Mouse (Mus musculus): ENCODE data around the gene Cdyl. TPM values are rescaled to one million over a fixed set of nuclear protein-coding genes. Genes with fewer than 3 reads are reported as not detected.

Cdyl gene
- polyA plus RNA-seq, 2 experiments, result 7.9 to 10.4 TPM

- Histone ChIP-seq H3K4me1 (replicated peaks; ENCODE audit: control insufficient read depth in 2 of 2, insufficient read depth in 2 of 2, low read length in 1 of 2) (peaks cover 0 to 13% of the 10 kb centered on the region in 2 experiments; a peak in 2 of 4 replicates), H3K9ac (replicated peaks) (no peak overlapping the region), H3K4me3 (ENCODE audit: insufficient read depth in 1 of 2, low read depth in 2 of 2, low read length in 2 of 2) (no peak overlapping the region), H3K9me3 (ENCODE audit: control insufficient read depth, low read length) (no peaks in the 10 kb centered on the region), H3K36me3 (replicated peaks; ENCODE audit: control insufficient read depth, insufficient read depth, low read depth) (no peaks in the 10 kb centered on the region; the same call in 1 of the 2 replicates), H3K27ac (no peak overlapping the region), H3K4me2 (ENCODE audit: low read depth) (no peak overlapping the region), H3K27me3 (ENCODE audit: control insufficient read depth, insufficient read depth, low read length) (no peaks in the 10 kb centered on the region)
- TF ChIP-seq CTCF (IDR thresholded peaks at IDR 0.05; ENCODE audit: low read depth) (peak; percentile 72), EP300 (IDR thresholded peaks at IDR 0.05; ENCODE audit: low read depth) (no peak)
- no peak for ATAC-seq (ENCODE audit: insufficient read depth)
- 64% methylated on average over 7 of the region's 7 CpGs for WGBS (ENCODE audit: insufficient replicate concordance)
- no peak for DNase-seq (ENCODE audit: low read depth in 3 of 3, low spot score in 3 of 3)
These were observed 114.1 kb downstream of the Cdyl start for GRCm38 (mm10) chr13:35773763-35774162.

DNA sequence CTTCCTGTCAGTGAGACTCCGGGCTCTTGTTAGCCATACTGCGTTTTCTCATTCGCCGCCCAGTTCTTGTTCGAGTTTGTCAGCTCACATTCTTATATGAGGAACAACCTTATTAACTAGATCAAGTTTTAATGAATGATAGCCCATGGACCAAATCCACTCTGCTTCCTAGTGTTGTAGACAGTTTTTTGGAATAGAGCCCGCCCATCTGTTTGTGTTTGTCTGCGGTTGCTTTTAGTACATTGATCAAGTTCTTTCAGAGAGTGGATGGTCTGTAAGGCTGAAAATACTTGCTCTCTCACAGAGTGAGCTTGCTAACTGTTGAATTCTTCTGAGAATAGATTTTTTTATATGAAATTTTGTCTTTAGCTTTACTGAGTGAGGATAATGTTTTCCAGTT is 116.5 kb downstream of the Cdyl start:
- H3K4me2 ChIP-seq (ENCODE audit: low read depth), result no peak overlapping the region
- no peak overlapping the region for H3K27ac ChIP-seq
- no peak overlapping the region for H3K9ac ChIP-seq (replicated peaks)
- no peaks in the 10 kb centered on the region for H3K27me3 ChIP-seq (ENCODE audit: control insufficient read depth, insufficient read depth, low read length)
- no peak overlapping the region for H3K4me3 ChIP-seq (ENCODE audit: insufficient read depth in 1 of 2, low read depth in 2 of 2, low read length in 2 of 2)
- DNase-seq (ENCODE audit: low read depth in 3 of 3, low spot score in 3 of 3) (no peak), ATAC-seq (ENCODE audit: insufficient read depth) (no peak)
- no peaks in the 10 kb centered on the region; the same call in 1 of the 2 replicates for H3K36me3 ChIP-seq (replicated peaks; ENCODE audit: control insufficient read depth, insufficient read depth, low read depth)
- no peak for TF ChIP-seq EP300 (IDR thresholded peaks at IDR 0.05; ENCODE audit: low read depth)
- TF ChIP-seq CTCF (IDR thresholded peaks at IDR 0.05; ENCODE audit: low read depth), result no peak
- 90% methylated on average over 7 of the region's 7 CpGs for WGBS (ENCODE audit: insufficient replicate concordance)
- H3K4me1 ChIP-seq (replicated peaks; ENCODE audit: control insufficient read depth in 2 of 2, insufficient read depth in 2 of 2, low read length in 1 of 2), result peaks cover 7 to 15% of the 10 kb centered on the region in 2 experiments; a peak in 3 of 4 replicates
- H3K9me3 ChIP-seq (ENCODE audit: control insufficient read depth, low read length), result no peaks in the 10 kb centered on the region

DNA sequence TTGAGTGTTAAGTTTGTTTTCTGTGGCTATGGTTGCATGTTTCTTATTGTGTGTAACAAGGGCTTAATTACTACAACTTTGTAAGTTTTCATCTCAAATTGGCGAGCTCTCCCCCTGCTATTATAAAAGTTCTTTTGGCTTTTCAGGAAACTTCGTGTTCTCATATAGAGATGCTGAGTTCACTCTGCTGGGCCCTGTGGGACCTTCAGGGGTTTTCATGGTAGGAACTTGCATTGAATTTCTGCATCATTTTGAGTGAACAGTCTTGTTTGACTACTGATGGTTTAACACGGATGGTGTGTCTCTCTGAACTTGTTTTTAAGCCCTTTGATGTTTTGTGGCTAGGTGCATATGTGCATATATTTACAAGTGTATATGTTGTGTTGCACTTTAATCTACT is 121.1 kb downstream of the Cdyl start:
- 65% methylated on average over 3 of the region's 3 CpGs for WGBS (ENCODE audit: insufficient replicate concordance)
- no peak for ATAC-seq (ENCODE audit: insufficient read depth)
- no peak overlapping the region for H3K4me3 ChIP-seq (ENCODE audit: insufficient read depth in 1 of 2, low read depth in 2 of 2, low read length in 2 of 2)
- H3K9ac ChIP-seq (replicated peaks), result no peak overlapping the region; the same call in 1 of the 2 replicates
- H3K4me2 ChIP-seq (ENCODE audit: low read depth), result no peak overlapping the region
- H3K27me3 ChIP-seq (ENCODE audit: control insufficient read depth, insufficient read depth, low read length), result no peaks in the 10 kb centered on the region
- TF ChIP-seq CTCF (IDR thresholded peaks at IDR 0.05; ENCODE audit: low read depth), result no peak
- no peak for TF ChIP-seq EP300 (IDR thresholded peaks at IDR 0.05; ENCODE audit: low read depth)
- no peak for DNase-seq (ENCODE audit: low read depth in 3 of 3, low spot score in 3 of 3)
- no peaks in the 10 kb centered on the region for H3K9me3 ChIP-seq (ENCODE audit: control insufficient read depth, low read length)
- no peaks in the 10 kb centered on the region for H3K36me3 ChIP-seq (replicated peaks; ENCODE audit: control insufficient read depth, insufficient read depth, low read depth)
- no peak overlapping the region for H3K27ac ChIP-seq
- H3K4me1 ChIP-seq (replicated peaks; ENCODE audit: control insufficient read depth in 2 of 2, insufficient read depth in 2 of 2, low read length in 1 of 2), result peaks cover 26 to 42% of the 10 kb centered on the region in 2 experiments

GRCm38 (mm10) chr13:35781755-35782154 is 122.1 kb downstream of the Cdyl start:
- H3K4me3 ChIP-seq (ENCODE audit: insufficient read depth in 1 of 2, low read depth in 2 of 2, low read length in 2 of 2), result no peak overlapping the region
- ATAC-seq (ENCODE audit: insufficient read depth) (no peak), DNase-seq (ENCODE audit: low read depth in 3 of 3, low spot score in 3 of 3) (no peak)
- no peaks in the 10 kb centered on the region for H3K9me3 ChIP-seq (ENCODE audit: control insufficient read depth, low read length)
- H3K27me3 ChIP-seq (ENCODE audit: control insufficient read depth, insufficient read depth, low read length), result no peaks in the 10 kb centered on the region
- H3K4me1 ChIP-seq (replicated peaks; ENCODE audit: control insufficient read depth in 2 of 2, insufficient read depth in 2 of 2, low read length in 1 of 2), result peaks cover 37 to 52% of the 10 kb centered on the region in 2 experiments
- no peak overlapping the region for H3K4me2 ChIP-seq (ENCODE audit: low read depth)
- H3K36me3 ChIP-seq (replicated peaks; ENCODE audit: control insufficient read depth, insufficient read depth, low read depth), result no peaks in the 10 kb centered on the region
- no peak overlapping the region for H3K9ac ChIP-seq (replicated peaks)
- no peak for TF ChIP-seq CTCF (IDR thresholded peaks at IDR 0.05; ENCODE audit: low read depth)
- no peak for TF ChIP-seq EP300 (IDR thresholded peaks at IDR 0.05; ENCODE audit: low read depth)
- 63% methylated on average over 3 of the region's 3 CpGs for WGBS (ENCODE audit: insufficient replicate concordance)
- H3K27ac ChIP-seq, result no peak overlapping the region

DNA sequence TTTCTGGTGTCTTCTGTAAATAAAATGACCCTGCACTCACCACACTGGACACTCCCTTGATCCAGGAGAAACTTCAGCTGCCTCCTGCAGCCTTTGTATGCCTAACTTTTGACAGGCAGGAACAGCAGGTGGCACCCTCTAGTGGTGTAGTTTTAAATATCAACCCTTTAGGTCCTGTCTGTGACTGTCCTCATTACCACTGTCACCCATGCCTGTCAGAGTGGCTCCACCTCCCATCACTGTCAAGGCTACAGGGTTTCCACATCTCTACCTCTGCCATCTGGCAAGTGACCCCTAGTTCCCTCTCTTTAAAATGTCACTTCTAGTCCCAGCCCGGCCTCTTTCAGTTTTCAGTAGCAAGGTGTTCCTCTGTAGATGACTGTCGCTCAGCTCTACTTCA is 123.3 kb downstream of the Cdyl start:
- Histone ChIP-seq H3K27ac (peak overlapping the region; percentile 2), H3K9ac (replicated peaks) (no peak overlapping the region), H3K27me3 (ENCODE audit: control insufficient read depth, insufficient read depth, low read length) (no peaks in the 10 kb centered on the region), H3K4me3 (ENCODE audit: insufficient read depth in 1 of 2, low read depth in 2 of 2, low read length in 2 of 2) (no peak overlapping the region), H3K4me2 (ENCODE audit: low read depth) (peak overlapping the region; percentile 30; the same call in 1 of the 2 replicates), H3K9me3 (ENCODE audit: control insufficient read depth, low read length) (no peaks in the 10 kb centered on the region), H3K36me3 (replicated peaks; ENCODE audit: control insufficient read depth, insufficient read depth, low read depth) (no peaks in the 10 kb centered on the region), H3K4me1 (replicated peaks; ENCODE audit: control insufficient read depth in 2 of 2, insufficient read depth in 2 of 2, low read length in 1 of 2) (peaks cover 44 to 54% of the 10 kb centered on the region in 2 experiments)
- TF ChIP-seq CTCF (IDR thresholded peaks at IDR 0.05; ENCODE audit: low read depth) (peak; percentile 92), EP300 (IDR thresholded peaks at IDR 0.05; ENCODE audit: low read depth) (no peak)
- ATAC-seq (ENCODE audit: insufficient read depth) (peak; percentile 54), DNase-seq (ENCODE audit: low read depth in 3 of 3, low spot score in 3 of 3) (peak; percentile 51 to 64 (median 60))
- WGBS (ENCODE audit: insufficient replicate concordance), result 50% methylated on average over 2 of the region's 2 CpGs
